Mouse (Mus musculus): Measurements from ENCODE around the gene Fbxo9. TPM values are rescaled to one million over a fixed set of nuclear protein-coding genes. Genes with fewer than 3 reads are reported as not detected.
"Not testable (repeated sequence)": the region's sequence is repeated elsewhere in the genome, so short reads cannot be mapped to it uniquely, and the experiment has no call there.

The Fbxo9 gene
- polyA plus RNA-seq, 1 experiment from 2014 or later = 45.2 TPM

DNA sequence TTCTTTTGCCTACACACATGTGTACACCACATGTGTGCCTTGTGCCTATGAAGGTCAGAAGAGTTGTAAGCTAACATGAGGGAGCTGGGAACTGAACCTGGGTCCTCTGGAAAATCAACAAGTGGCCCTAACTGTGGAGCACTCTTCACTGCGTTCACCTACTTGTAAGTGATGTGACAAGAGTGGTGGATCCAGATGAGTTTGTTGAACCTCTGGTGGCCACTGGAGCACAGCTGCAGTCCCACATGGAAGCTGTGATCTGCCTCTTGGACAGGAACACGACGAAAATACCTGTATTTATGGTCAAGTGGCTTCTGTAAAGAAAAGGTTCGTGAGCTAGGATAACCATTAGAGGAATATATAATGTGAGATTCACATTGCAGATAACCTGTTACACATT, 24.5 kb downstream of the Fbxo9 start:
- Histone ChIP-seq H3K4me2 (replicated peaks; ENCODE audit: low read depth, low read length) (no peak overlapping the region), H3K36me3 (ENCODE audit: insufficient read depth, low read length) (peaks cover 51% of the 10 kb centered on the region), H3K27ac (ENCODE audit: low read length) (no peak overlapping the region), H3K27me3 (ENCODE audit: insufficient read depth, low read length) (no peaks in the 10 kb centered on the region), H3K4me3 (ENCODE audit: low read length) (no peak overlapping the region), H3K9ac (replicated peaks; ENCODE audit: low read length) (no peak overlapping the region), H3K9me3 (ENCODE audit: low read length) (no peaks in the 10 kb centered on the region), H3K4me1 (ENCODE audit: insufficient read depth, low read length) (no peaks in the 10 kb centered on the region)
- no peak for ATAC-seq (ENCODE audit: low FRiP score, low TSS enrichment)
- WGBS = 91% methylated on average over 4 of the region's 4 CpGs

DNA sequence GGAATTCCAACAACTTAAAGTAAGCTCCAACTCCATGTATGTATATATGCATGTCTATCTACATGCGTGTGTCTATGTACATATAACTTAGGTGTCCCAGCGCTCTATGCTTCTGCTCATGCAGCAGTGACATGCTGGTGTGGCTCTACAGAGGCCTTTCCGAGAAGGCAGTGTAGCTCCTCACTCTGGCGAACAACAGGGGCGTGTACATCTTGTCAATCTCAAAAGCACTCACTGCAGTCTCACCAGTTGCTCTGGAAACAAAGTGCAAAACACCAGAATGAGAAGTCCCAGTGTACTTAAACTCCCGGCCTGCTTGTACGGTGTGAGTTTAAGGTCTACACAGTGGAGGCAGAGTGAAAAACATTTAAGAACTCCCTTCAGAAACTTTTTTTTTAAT, 27.0 kb downstream of the Fbxo9 start:
- WGBS = 92% methylated on average over 7 of the region's 7 CpGs
- no peak overlapping the region for H3K27ac ChIP-seq (ENCODE audit: low read length)
- no peak overlapping the region for H3K4me2 ChIP-seq (replicated peaks; ENCODE audit: low read depth, low read length)
- no peak overlapping the region for H3K4me3 ChIP-seq (ENCODE audit: low read length)
- H3K9ac ChIP-seq (replicated peaks; ENCODE audit: low read length) = no peak overlapping the region
- no peaks in the 10 kb centered on the region for H3K9me3 ChIP-seq (ENCODE audit: low read length)
- no peak for ATAC-seq (ENCODE audit: low FRiP score, low TSS enrichment)
- peaks cover 48% of the 10 kb centered on the region for H3K36me3 ChIP-seq (ENCODE audit: insufficient read depth, low read length)
- H3K4me1 ChIP-seq (ENCODE audit: insufficient read depth, low read length) = no peaks in the 10 kb centered on the region
- H3K27me3 ChIP-seq (ENCODE audit: insufficient read depth, low read length) = no peaks in the 10 kb centered on the region

DNA sequence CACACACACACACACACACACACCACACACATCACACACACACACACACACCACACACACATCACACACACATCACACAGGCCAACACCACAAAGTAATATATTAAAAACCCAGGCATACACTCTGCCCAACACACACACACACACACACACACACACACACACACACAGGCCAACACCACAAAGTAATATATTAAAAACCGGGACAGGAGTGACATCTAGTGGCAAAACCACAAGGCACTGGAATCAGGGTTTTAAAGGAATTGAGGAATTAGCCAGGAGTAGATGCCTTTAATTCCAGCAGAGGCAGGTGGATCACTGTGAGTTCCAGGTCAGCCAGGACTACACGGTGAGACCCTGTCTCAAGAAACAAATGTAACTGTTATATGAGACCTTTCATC, 30.6 kb downstream of the Fbxo9 start:
- Histone ChIP-seq H3K4me2 (replicated peaks; ENCODE audit: low read depth, low read length) (no peak overlapping the region), H3K27me3 (ENCODE audit: insufficient read depth, low read length) (no peaks in the 10 kb centered on the region), H3K27ac (ENCODE audit: low read length) (no peak overlapping the region), H3K4me1 (ENCODE audit: insufficient read depth, low read length) (no peaks in the 10 kb centered on the region), H3K9ac (replicated peaks; ENCODE audit: low read length) (no peak overlapping the region), H3K9me3 (ENCODE audit: low read length) (no peaks in the 10 kb centered on the region), H3K4me3 (ENCODE audit: low read length) (no peak overlapping the region), H3K36me3 (ENCODE audit: insufficient read depth, low read length) (peaks cover 15% of the 10 kb centered on the region)
- ATAC-seq (ENCODE audit: low FRiP score, low TSS enrichment) = peak; percentile 42; the same call in 1 of the 2 replicates
- WGBS = 51% methylated on average over 2 of the region's 2 CpGs

DNA sequence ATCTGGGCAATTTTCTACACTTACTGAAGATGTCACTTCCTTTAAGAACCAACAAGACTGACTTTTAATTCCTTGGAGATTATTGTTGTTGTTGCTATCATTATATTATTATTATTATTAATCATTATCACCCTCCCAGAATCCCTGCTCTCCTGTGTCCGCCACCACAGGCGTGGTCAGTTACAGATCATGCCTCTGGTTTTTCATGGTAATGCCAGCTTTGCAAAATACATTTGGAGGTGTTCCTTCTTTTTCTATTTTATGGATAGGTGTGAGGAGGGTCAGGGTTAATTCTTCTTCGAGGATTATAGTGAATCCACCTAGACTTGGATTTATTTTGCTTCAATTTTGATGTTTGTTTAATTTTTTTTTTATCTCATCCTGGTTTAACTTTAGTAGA, 33.6 kb downstream of the Fbxo9 start:
- Histone ChIP-seq H3K4me3 (ENCODE audit: low read length) (no peak overlapping the region), H3K4me2 (replicated peaks; ENCODE audit: low read depth, low read length) (no peak overlapping the region), H3K27me3 (ENCODE audit: insufficient read depth, low read length) (no peaks in the 10 kb centered on the region), H3K4me1 (ENCODE audit: insufficient read depth, low read length) (no peaks in the 10 kb centered on the region), H3K9ac (replicated peaks; ENCODE audit: low read length) (no peak overlapping the region), H3K27ac (ENCODE audit: low read length) (no peak overlapping the region), H3K9me3 (ENCODE audit: low read length) (no peaks in the 10 kb centered on the region), H3K36me3 (ENCODE audit: insufficient read depth, low read length) (no peaks in the 10 kb centered on the region)
- 90% methylated on average over 3 of the region's 3 CpGs for WGBS
- ATAC-seq (ENCODE audit: low FRiP score, low TSS enrichment) = no peak

DNA sequence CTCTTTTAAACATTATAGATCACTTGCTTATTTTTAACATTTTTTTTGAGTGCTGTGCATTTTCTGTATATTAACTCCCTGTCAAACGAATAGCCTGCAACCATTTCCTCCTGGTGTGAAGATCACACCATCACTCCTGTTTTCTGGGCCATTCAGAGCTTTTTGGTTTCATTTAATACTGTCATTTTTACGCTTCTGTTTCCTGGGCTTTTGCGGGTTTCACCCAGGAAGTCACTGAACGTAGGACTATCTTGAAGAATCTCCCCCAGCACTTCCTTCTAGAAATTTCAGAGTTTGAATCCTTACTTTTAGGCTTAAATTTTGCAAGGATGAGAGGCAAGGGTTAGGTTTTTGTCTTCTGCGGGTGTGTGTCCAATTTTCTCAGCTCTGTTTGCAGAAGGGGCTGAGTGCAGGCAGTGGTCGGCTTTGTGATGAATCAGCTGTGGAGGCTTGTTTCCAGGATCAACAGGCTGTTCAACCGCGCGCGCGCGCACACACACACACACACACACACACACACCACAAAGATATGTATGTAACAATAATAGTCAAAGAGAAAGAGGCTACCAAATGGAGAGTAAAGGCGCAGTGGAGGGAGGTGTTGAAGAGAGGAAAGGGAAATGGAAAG, 35.0 kb downstream of the Fbxo9 start:
- Histone ChIP-seq H3K4me1 (ENCODE audit: insufficient read depth, low read length) (no peaks in the 10 kb centered on the region), H3K4me2 (replicated peaks; ENCODE audit: low read depth, low read length) (no peak overlapping the region), H3K4me3 (ENCODE audit: low read length) (no peak overlapping the region), H3K9ac (replicated peaks; ENCODE audit: low read length) (no peak overlapping the region), H3K9me3 (ENCODE audit: low read length) (no peaks in the 10 kb centered on the region), H3K36me3 (ENCODE audit: insufficient read depth, low read length) (no peaks in the 10 kb centered on the region), H3K27ac (ENCODE audit: low read length) (no peak overlapping the region), H3K27me3 (ENCODE audit: insufficient read depth, low read length) (no peaks in the 10 kb centered on the region)
- WGBS = 85% methylated on average over 13 of the region's 13 CpGs
- no peak for ATAC-seq (ENCODE audit: low FRiP score, low TSS enrichment)

DNA sequence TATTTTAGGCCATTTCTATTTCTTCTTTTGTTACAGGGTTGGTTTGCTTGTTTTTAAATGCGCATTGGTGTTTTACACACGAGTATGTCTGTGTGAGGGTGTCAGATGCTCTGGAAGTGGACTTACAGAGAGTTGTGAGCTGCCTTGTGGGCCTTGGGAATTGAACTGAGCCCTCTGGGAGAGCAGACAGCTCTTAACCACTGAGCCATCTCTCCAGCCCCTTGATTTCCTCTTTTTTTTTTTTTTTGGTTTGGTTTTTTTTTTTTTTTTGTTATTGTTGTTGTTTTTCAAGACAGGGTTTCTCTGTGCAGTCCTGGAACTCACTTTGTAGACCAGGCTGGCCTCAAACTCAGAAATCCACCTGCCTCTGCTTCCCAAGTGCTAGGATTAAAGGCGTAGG, 35.6 kb downstream of the Fbxo9 start:
- H3K9ac ChIP-seq (replicated peaks; ENCODE audit: low read length); H3K27me3 ChIP-seq (ENCODE audit: insufficient read depth, low read length); ATAC-seq (ENCODE audit: low FRiP score, low TSS enrichment); H3K9me3 ChIP-seq (ENCODE audit: low read length); H3K4me2 ChIP-seq (replicated peaks; ENCODE audit: low read depth, low read length); H3K36me3 ChIP-seq (ENCODE audit: insufficient read depth, low read length); H3K4me3 ChIP-seq (ENCODE audit: low read length); H3K27ac ChIP-seq (ENCODE audit: low read length); H3K4me1 ChIP-seq (ENCODE audit: insufficient read depth, low read length): not testable (repeated sequence)
- WGBS = 90% methylated on average over 3 of the region's 3 CpGs

DNA sequence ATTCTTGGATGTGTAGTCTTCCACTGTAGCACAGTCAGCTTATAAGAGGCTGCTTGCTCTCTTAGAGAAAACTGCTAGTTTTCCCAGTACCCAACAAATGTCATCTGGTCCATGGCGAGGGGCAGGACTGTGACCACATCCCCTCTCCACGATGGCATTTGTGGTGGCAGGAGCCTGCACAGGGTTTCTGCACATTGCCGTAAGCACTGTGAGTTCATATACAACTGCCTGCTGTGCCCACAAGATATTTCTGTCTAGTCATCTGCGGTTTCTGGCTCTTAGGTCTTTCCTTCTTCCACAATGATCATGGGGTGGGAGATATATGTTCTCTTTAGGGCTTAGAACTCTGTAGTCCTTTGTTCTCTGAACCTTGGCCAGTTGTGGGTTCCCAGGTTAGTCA, 37.2 kb downstream of the Fbxo9 start:
- 83% methylated on average over 4 of the region's 4 CpGs for WGBS
- H3K9me3 ChIP-seq (ENCODE audit: low read length) = no peaks in the 10 kb centered on the region
- H3K9ac ChIP-seq (replicated peaks; ENCODE audit: low read length) = no peak overlapping the region
- no peak for ATAC-seq (ENCODE audit: low FRiP score, low TSS enrichment)
- no peak overlapping the region for H3K4me2 ChIP-seq (replicated peaks; ENCODE audit: low read depth, low read length)
- H3K4me1 ChIP-seq (ENCODE audit: insufficient read depth, low read length) = no peaks in the 10 kb centered on the region
- H3K27me3 ChIP-seq (ENCODE audit: insufficient read depth, low read length) = no peaks in the 10 kb centered on the region
- H3K36me3 ChIP-seq (ENCODE audit: insufficient read depth, low read length) = no peaks in the 10 kb centered on the region
- H3K4me3 ChIP-seq (ENCODE audit: low read length) = no peak overlapping the region
- H3K27ac ChIP-seq (ENCODE audit: low read length) = no peak overlapping the region

DNA sequence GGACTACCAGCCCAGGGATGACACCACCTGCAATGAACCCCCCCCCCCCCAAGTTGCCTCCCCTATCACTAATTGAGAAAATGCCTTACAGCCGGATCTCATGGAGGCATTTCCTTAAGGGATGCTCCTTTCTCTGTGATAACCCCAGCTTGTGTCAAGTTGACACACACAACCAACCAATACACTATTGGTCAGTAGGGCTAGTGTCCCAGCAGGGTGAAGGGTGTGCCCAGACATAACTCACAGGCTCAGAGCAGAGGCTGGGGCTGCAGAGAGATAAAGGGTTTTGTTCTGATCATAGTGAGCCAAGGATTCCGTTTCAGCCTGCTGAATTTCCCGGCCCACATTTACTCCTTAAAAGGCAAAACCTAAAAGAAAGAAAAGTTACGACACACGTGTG, 38.4 kb downstream of the Fbxo9 start:
- ATAC-seq (ENCODE audit: low FRiP score, low TSS enrichment) = no peak
- Histone ChIP-seq H3K4me2 (replicated peaks; ENCODE audit: low read depth, low read length) (no peak overlapping the region), H3K4me1 (ENCODE audit: insufficient read depth, low read length) (no peaks in the 10 kb centered on the region), H3K9ac (replicated peaks; ENCODE audit: low read length) (no peak overlapping the region), H3K9me3 (ENCODE audit: low read length) (no peaks in the 10 kb centered on the region), H3K4me3 (ENCODE audit: low read length) (no peak overlapping the region), H3K27me3 (ENCODE audit: insufficient read depth, low read length) (no peaks in the 10 kb centered on the region), H3K27ac (ENCODE audit: low read length) (no peak overlapping the region), H3K36me3 (ENCODE audit: insufficient read depth, low read length) (no peaks in the 10 kb centered on the region)
- 67% methylated on average over 5 of the region's 5 CpGs for WGBS

DNA sequence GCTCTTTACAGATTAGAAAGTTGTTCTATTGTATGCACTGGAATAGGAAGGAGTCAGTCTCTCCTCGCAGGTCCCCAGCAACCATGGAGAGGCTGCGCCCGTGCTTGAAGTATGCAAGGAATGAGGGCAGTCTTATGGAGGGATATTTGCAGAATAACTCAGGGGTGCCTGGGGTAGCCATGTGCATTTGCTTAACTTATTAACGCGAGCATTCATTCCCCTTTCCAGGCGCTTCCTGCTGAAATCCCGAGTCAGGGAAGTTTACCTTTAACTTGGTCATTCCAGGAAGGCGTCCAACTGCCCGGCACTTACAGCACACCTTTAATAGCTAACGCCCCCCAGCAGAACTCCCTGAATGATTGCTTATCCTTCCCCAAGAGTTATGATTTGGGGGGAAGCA, 44.7 kb downstream of the Fbxo9 start:
- H3K9ac ChIP-seq (replicated peaks; ENCODE audit: low read length) = no peak overlapping the region
- H3K4me3 ChIP-seq (ENCODE audit: low read length) = no peak overlapping the region
- peak overlapping the region; percentile 27; the same call in 1 of the 2 replicates for H3K27ac ChIP-seq (ENCODE audit: low read length)
- 59% methylated on average over 10 of the region's 10 CpGs for WGBS
- no peaks in the 10 kb centered on the region for H3K27me3 ChIP-seq (ENCODE audit: insufficient read depth, low read length)
- H3K4me1 ChIP-seq (ENCODE audit: insufficient read depth, low read length) = no peaks in the 10 kb centered on the region; the same call in 1 of the 2 replicates
- 0 out of 2 replicates have a peak overlapping the region, but pooled peaks have one; percentile 4 for H3K4me2 ChIP-seq (replicated peaks; ENCODE audit: low read depth, low read length)
- no peaks in the 10 kb centered on the region for H3K9me3 ChIP-seq (ENCODE audit: low read length)
- H3K36me3 ChIP-seq (ENCODE audit: insufficient read depth, low read length) = no peaks in the 10 kb centered on the region
- ATAC-seq (ENCODE audit: low FRiP score, low TSS enrichment) = peak; percentile 80

DNA sequence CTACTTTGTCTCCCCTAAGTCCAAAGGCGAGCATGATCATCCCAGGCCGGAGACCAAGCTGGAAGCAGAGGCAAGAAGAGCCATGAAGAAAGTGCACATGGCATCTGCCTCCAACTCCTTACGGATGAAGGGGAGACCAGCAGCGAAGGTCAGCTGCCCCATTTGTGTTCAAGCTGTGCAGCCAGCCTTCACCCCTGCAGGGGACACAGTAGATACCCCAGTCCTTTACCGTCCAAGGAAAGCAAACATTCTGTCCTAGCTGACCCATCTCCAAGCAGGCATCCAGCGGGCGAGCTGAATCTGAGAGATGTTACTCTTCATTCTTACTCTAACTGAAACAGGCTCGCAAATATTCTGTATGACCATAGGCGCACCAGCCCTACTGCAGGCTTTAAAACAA, 46.5 kb downstream of the Fbxo9 start:
- no peak overlapping the region for H3K4me2 ChIP-seq (replicated peaks; ENCODE audit: low read depth, low read length)
- no peak overlapping the region for H3K27ac ChIP-seq (ENCODE audit: low read length)
- no peaks in the 10 kb centered on the region for H3K27me3 ChIP-seq (ENCODE audit: insufficient read depth, low read length)
- no peaks in the 10 kb centered on the region for H3K36me3 ChIP-seq (ENCODE audit: insufficient read depth, low read length)
- H3K4me1 ChIP-seq (ENCODE audit: insufficient read depth, low read length) = no peaks in the 10 kb centered on the region; the same call in 1 of the 2 replicates
- no peak overlapping the region for H3K9ac ChIP-seq (replicated peaks; ENCODE audit: low read length)
- WGBS = 85% methylated on average over 9 of the region's 9 CpGs
- H3K4me3 ChIP-seq (ENCODE audit: low read length) = no peak overlapping the region
- no peaks in the 10 kb centered on the region for H3K9me3 ChIP-seq (ENCODE audit: low read length)
- no peak for ATAC-seq (ENCODE audit: low FRiP score, low TSS enrichment)

All from kidney, embryonic 16.5 days (tissue).